Mouse (Mus musculus) heart, postnatal 4 days (tissue): Measurements from ENCODE around the gene Pfdn6. TPM values are rescaled to one million over a fixed set of nuclear protein-coding genes. Genes with fewer than 3 reads are reported as not detected.
"Not testable (repeated sequence)": the region's sequence is repeated elsewhere in the genome, so short reads cannot be mapped to it uniquely, and the experiment has no call there.

Experiments used
- DNase-seq: peaks from one replicate; pipeline ENCODE4 v3.0.0; 2021
- total RNA-seq, 2 experiments: library from RNA; stranded (reverse); gene quantifications; 2 replicates each; pipeline ENCODE4 v1.2.3; 2021

The Pfdn6 gene
- total RNA-seq, 2 experiments from 2014 or later = 78.0 to 79.5 TPM

DNA sequence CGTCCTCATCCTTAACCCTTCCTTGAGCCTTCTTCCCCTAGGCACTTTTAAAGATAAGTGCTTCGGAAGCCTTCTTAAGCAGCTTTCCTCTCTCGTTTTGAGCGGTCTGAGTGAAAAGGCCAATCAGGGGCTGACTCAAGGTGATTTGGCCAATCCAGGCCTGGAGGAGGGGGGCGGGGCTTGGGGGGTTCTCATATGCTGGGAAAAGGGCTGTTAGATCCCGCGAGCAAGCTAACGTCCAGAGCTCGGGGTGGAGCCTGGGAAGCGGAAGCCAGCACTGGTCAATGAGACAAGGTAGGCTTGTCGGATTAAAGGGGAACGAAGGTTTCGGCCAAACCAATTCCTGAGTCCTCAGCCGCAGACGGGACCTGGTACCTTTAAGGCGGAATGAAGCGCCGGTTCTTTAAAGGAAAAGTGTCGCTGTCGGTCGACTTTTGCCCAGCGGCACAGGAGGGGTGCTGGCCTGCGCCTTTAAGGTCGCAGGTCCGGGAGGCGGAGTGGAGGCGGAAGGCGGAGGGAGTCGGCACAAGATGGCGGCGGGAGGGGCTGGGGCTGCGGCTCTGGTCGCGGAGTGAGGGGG, 24.4 kb downstream of the Pfdn6 start, which contains the start of the genes Tapbp and Zbtb22:
Gene Tapbp, plus strand, starts transcription at position 229 of the 580 bp plus-strand sequence.
Gene Zbtb22, plus strand, starts transcription at position 234 of the 580 bp plus-strand sequence.
- DNase-seq = peak; percentile 96

DNA sequence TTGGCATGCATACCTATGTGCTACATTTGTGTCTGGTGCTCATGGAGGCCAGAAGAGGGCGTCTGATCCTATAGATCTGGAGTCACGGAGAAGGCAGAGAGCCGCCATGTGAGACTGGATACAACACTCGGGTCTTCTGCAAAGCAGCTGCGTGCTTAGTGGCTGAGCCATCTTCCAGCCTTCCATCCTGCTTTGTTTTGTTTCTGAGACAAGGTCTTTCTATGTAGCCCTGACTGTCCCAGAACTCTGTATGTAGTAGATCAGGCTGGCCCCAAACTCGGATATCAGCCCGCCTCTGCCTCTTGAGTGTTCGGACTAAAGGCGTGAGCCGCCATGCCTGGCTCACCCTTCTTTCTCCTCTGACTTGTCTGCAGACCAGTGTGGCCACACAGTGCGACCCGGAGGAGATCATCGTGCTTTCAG, 25.2 kb downstream of the Pfdn6 start:
- no peak for DNase-seq

DNA sequence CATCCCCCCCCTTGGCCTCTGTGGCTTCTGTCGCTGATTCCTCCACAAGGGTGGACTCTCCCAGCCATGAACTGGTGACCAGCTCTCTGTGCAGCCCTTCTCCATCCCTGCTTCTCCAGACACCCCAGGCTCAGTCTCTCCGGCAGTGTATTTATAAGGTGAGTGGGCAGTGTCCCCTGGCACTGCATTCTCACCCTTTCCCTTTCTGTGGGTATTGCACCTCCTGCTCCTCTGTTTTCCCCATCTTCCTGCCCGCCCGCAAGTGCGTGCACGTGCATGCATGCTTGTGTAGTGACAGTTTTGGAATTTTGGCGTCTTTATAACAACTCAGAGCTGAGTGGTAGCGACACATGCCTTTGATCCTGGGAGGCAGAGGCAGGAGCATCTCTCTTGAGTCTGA, 26.2 kb downstream of the Pfdn6 start:
- no peak for DNase-seq

DNA sequence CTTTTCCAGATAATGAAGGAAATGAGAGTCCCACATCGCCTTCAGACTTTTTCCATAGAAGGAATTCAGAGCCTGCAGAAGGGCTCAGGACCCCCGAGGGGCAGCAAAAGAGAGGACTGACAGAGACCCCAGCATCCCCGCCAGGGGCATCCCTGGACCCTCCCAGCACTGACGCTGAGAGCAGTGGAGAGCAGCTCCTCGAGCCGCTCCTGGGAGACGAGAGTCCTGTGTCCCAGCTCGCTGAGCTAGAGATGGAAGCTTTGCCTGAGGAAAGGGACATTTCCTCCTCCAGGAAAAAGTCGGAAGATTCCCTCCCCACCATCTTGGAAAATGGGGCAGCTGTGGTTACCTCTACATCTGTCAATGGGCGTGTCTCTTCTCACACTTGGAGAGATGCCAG, 26.9 kb downstream of the Pfdn6 start:
- no peak for DNase-seq

DNA sequence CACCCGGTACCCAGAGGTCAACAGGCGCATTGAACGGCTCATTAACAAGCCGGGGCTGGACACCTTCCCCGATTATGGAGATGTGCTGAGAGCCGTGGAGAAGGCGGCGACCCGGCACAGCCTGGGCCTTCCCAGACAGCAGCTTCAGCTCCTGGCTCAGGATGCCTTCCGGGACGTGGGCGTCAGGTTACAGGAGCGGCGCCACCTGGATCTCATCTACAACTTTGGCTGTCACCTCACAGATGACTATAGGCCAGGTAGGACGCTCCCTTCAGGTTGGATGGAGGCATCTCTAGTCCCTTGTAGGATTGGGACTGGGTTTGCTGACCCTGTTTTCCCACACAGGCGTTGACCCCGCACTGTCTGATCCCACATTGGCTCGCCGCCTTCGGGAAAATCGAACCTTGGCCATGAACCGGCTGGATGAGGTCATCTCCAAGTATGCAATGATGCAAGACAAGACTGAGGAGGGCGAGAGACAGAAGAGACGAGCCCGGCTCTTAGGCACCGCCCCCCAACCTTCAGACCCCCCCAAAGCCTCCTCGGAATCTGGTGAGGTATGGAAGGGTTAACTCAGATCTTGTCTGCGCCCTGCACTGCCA, 28.2 kb downstream of the Pfdn6 start:
- no peak for DNase-seq

DNA sequence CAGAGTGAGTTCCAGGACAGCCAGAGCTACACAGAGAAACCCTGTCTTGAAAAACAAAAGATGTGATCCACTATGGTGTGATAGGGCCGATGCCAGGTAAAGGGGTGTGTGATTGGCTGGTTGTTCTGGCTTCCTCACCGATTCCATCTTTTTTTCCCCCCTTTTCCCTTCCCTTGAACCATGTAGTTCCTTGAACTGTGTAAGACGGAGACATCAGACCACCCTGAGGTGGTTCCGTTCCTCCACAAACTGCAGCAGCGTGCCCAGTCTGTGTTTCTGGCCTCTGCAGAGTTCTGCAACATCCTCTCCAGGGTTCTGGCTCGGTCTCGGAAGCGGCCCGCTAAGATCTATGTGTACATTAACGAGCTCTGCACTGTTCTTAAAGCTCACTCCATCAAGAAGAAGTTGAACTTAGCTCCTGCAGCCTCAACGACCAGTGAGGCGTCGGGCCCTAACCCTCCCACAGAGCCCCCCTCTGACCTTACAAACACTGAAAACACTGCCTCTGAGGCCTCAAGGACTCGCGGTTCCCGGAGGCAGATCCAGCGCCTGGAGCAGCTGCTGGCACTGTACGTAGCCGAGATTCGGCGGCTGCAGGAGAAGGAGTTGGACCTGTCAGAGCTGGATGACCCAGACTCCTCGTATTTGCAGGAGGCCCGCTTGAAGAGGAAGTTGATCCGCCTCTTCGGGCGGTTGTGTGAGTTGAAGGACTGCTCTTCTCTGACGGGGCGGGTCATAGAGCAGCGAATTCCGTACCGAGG, 28.9 kb downstream of the Pfdn6 start:
- no peak for DNase-seq

DNA sequence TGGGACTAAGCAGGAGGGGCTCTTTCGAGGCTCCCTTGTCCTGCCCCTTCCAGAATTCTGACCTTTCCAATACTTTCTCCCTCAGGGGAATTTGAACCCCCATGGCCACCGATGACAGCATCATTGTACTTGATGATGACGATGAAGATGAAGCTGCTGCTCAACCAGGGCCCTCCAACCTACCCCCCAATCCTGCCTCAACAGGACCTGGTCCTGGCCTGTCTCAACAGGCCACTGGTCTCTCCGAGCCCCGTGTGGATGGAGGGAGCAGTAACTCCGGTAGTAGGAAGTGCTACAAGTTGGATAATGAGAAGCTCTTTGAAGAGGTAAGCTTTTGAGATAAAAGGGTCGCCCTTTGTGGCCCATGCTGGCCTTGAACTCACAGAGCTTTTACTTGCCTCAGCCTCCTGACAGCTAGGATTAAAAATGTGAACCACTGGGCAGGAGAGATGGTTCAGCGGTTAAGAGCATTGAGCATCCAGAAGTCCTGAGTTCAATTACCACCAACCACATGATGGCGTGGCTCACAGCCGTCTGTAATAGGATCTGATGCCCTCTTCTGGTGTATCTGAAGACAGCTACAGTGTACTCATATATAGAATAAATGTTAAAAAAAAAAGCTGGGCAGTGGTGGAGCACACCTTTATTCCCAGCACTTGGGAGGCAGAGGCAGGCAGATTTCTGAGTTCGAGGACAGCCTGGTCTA, 29.6 kb downstream of the Pfdn6 start:
- DNase-seq = no peak

DNA sequence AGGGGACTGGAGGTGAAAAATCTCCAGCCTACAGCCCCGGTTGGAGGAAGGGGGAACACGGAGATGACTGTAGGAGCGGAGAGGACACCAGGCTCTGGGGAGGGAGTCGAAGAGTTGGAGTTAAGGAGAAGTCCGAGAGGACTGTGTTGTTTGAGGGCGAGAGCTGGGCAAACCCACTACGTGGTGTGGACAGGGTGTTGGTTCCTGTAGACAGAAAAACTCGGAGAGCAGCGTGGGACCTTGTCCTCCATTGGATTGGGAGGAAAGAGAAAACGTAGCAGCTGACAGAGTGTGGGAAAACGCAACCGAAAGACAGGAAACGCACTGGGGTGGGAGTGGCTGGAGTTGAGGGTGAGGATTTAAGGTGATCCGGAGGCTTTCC, 30.3 kb downstream of the Pfdn6 start:
- peak; percentile 46 for DNase-seq

DNA sequence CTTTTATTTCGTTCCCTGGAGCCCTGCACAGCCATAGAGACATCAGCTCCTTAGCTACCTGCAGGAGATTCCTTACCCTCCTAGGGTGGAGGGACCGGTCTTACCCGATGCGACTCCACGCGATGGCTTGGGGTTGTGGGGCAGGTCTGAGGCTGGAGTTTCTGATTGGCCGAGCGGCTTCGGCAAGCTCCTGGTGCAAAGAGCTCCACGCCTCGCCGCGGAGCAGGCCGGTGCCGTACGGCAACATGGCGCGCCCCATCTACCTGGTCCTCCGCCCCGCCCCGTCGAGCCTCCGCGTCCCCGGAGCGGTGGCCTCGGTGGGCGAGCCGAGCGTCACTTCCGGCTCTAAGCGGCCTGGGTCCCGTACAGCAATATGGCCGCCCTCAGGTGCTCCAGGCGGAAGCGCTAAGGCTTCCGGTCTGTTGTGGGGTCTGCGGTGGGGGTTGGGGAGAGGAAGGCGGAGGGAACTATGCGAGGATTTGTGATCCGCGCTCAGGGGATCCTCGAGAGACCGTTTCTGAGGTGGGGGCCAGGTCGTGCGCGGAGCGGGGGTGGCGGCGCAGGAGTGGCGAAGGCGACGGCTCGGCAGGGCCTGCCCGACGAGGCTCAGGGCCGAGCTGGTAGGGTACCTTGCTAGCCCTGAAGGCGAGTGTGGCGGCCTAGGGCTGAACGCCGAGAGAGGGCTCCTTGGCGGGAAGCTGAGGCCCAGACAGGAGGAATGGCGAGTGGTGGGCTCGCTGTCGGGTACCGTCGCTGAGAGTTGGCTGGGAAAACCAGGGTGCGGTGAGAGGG, 30.9 kb downstream of the Pfdn6 start, which contains the start of gene Daxx:
Gene Daxx, plus strand, starts transcription at position 338 of the 792 bp plus-strand sequence.
- peak; percentile 99 for DNase-seq

DNA sequence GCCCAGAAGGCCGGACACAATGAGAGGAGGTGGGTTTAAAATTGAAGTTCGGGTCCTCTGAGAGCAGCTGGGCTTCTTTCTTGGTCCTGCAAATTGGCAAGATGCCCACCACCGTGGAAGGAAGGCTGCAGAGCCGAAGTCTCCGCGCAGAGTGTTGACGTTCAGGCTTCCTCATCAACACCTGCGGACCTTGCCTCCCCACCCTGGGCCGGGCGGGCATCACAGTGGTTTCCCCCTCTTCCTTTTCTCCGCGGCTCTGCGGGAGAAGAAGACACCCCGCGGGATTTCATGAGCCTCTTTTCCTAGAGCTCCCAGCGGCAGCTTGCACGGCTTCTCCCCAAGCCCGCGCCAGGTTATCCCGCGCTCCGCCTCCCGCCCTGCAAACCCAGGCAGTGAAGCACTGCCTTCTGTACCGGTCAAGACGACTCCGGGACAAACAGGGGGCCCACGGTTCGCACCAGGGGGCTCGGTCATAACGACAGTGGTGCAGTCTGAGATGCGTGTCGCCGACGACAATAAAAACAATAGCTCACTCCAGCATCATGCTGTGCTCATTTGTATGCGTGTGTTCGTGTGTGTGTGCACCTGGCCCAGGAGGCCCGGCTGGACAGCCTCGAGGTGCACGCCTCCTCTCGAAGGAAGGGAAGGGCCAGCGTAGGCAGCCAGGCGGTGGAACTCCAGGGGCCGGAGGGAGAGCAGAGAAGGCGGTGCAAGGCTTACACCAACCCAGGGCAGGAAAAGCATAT, 31.6 kb downstream of the Pfdn6 start:
- peak; percentile 59 for DNase-seq

DNA sequence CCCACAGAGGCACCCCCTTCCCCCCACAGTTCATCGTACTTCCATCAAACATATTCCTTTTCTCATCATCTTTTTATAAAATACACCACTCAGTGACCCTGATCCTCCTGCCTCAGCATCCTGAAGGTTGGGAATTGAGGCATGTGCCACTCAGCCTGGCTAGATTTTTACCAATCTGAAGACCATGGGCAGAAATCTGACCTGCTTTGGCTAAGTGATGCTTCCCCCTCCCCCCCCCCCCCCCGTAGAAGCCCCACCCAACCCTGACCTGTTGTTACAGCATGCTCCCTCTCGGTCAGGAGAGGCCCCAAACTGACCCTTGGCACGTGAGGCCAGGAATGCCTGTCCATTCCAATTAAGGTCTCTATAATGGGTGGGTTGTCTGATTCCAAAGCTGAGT, 35.3 kb downstream of the Pfdn6 start, which contains the start of gene Platr17:
Gene Platr17, plus strand, starts transcription at position 301 of the 400 bp plus-strand sequence.
- not testable (repeated sequence) for DNase-seq

DNA sequence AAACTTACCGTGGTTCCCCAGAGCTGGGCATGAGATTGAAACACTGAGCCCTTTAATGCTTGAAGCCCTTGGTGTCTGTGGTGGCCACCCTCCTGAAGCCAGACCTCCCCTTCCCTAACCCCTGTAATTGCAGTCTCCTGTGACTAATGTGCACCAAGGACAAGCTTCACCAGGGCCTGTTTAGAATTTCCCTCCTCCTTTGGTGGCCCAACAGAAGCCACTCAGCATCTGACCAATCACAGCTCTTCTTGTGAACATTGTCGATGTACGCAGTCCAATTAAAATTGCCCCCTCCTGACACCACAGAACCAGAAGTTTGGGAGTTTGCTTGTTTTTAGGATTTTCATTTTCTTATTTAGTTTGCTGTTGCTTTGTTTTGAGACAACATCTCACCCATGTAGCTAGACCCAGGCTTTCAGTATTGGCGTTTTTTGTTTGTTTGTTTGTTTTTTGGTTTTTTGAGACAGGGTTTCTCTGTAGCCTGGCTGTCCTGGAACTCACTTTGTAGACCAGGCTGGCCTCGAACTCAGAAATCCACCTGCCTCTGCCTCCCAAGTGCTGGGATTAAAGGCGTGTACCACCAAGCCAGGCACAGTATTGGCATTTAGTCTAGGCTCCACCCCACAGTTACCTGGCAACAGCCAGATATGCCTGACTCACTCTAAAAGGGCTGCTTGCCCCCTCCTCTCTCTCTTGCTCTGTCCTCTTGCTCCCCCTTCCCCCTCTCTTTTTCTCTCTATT, 36.1 kb downstream of the Pfdn6 start:
- DNase-seq = not testable (repeated sequence)

DNA sequence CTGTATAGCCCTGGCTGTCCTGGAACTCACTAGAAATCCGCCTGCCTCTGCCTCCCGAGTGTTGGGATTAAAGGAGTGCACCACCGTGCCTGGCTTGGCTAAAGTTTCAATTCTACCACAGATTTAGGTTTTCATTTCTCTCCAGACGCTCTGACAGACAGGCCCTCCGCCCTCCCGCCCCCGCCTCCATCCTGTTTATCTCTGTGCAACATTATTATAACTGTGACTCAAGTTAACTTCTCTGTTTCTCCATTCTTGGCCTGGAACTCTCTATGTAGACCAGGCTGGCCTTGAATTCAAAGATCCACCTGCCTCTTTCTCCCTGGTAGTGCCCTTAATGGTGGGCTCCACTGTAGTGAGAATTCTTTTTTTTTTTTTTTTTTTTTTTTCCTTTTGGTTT, 37.7 kb downstream of the Pfdn6 start:
- no peak for DNase-seq

DNA sequence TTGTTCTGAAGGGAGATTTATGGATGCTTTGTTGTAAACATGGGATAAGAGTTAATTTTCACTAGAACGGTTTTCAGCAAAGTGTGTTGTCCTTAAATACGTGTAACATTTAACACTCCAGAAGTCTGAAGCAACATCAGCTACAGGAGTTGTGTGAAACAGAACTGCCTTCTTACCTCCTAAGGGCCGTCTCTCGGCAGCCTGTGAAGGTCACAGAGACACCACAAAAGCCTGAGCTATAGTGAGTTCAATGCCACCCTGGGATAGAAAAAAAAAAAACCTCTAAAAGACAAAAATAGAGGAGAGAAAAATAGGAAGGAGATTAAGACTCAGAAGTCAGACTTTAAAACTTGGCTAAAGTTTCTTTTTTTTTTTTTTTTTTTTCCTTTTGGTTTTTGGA, 38.1 kb downstream of the Pfdn6 start:
- DNase-seq = no peak

DNA sequence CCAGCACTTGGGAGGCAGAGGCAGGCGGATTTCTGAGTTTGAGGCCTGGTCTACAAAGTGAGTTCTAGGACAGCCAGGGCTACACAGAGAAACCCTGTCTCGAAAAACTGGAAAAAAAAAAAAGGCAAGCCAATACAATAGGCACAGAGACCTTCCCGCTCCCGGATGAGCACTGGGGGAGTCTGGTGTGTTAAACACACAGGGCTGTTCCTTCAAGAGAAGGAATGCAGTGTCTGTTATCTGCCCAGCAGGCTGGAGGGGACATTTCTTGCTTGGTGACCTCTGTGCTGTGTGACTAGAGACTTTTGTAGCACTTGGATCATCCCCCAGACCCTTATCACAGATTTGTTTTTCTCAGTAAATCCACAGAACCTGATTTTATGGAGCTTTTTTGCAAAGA, 38.5 kb downstream of the Pfdn6 start:
- DNase-seq = no peak

DNA sequence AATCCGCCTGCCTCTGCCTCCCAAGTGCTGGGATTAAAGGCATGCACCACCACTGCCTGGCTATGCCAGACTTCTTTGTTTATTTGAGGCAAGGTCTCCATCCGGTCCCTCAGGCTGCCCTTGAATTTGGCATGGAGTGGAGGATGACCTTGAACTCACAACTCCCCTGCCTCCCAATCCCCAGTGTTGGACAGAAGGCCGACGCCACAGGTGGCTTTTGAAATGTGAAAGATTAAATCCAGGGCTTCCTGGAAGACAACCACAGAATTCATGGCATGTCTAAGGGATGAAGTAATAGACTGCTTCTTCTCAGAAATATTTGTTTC, 39.2 kb downstream of the Pfdn6 start:
- DNase-seq = no peak

DNA sequence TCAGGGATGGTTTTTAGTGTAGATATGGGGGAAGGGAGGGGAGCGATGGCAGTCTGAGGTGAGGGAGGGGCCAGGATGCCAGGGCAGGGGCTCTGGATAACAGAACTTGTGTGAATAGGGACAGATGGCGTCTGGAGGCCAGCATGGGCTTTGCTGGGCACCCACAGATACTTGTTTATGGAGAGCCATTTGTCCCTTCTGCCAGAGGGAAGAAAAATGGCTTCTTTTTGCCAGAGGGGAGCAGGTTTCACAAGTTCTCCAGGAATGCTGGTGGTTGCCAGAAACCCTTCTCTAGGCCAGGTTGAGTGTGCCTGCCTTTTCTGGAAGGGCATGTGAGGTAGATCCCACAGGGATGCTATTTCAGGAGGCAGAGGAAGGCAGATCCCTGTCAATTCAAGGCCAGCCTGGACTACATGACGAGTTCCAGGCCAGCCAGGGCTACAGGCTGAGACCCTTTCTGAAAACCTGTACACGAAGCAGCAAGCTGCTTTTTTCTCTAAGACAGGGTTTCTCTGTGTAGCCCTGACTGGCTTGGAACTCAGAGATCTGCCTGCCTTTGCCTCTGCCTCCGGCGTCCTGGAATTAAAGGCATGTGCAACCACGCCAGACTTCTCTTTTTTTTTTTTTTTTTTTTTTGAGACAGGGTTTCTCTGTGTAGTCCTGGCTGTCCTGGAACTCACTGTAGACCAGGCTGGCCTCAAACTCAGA, 39.7 kb downstream of the Pfdn6 start:
- DNase-seq = no peak

DNA sequence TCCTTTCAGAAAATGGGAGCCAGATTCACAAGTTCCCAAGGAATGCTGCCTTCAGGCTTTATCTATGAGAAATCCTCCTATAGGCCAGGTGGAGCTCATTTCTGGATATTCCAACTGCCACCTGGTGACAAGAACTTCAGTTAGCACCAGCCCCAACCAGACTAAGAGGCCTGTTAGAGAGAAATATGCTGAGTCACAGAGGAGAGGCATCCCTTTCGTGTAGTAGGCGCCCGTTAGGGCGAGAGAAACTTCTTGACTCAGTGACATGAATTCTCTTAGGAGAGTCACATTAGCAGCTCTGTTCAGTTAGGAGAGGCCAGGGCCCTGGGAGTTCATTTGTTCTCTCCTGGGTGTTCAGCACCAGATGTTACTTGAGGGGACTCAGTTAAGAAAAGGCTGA, 40.5 kb downstream of the Pfdn6 start:
- no peak for DNase-seq

DNA sequence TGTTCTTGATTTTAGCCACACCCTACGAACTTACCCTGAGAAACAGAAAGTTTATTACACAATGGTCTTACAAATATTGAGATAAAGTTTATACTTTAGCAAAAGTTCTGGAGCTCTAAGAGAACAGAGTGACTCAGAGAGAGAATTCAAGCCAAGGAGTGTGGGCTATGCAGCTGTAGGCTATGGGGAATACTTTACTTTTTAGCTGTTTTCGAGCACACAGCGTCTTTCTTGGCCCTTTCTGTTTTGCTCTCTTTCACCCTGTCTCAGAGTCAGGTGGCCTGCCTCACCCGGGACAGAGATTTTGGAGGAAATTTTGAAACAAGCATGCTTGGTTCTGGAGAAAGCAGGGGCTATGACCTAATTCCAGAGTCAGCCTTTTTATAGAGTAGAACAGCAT, 42.0 kb downstream of the Pfdn6 start:
- DNase-seq = not testable (repeated sequence)
